Mouse (Mus musculus) C2C12 (cell line): ENCODE measurements around the gene Nrp2.

Experiments used
- CTCF ChIP-seq: IDR thresholded peaks from one replicate; pipeline ENCODE4 v1.5.1; 2011; ENCODE audit not compliant: control insufficient read depth, insufficient read depth, insufficient read length
- MAX ChIP-seq: IDR thresholded peaks from one replicate; pipeline ENCODE4 v1.6.1; 2011; ENCODE audit warnings: mild to moderate bottlenecking, control low read depth
- MYOD1 ChIP-seq: IDR thresholded peaks from one replicate; pipeline ENCODE4 v1.6.1; 2011; ENCODE audit warnings: low read depth; ENCODE audit not compliant: control insufficient read depth, insufficient read length
- MYOG ChIP-seq: IDR thresholded peaks from one replicate; pipeline ENCODE4 v1.6.1; 2011; ENCODE audit not compliant: control insufficient read depth, insufficient read length; ENCODE audit errors: extremely low read depth
- USF1 ChIP-seq: IDR thresholded peaks from one replicate; pipeline ENCODE4 v1.6.1; 2011; ENCODE audit warnings: low read depth, mild to moderate bottlenecking, control low read depth, moderate library complexity

GRCm38 (mm10) chr1:62705517-62705981 lies 2.5 kb downstream of the Nrp2 start:
- TF ChIP-seq USF1: no peak
- no peak for TF ChIP-seq CTCF
- no peak for TF ChIP-seq MAX
- no peak for TF ChIP-seq MYOD1
- no peak for TF ChIP-seq MYOG
